ENCODE assay signal across 25 mouse cellular contexts in the genomic region with DNA sequence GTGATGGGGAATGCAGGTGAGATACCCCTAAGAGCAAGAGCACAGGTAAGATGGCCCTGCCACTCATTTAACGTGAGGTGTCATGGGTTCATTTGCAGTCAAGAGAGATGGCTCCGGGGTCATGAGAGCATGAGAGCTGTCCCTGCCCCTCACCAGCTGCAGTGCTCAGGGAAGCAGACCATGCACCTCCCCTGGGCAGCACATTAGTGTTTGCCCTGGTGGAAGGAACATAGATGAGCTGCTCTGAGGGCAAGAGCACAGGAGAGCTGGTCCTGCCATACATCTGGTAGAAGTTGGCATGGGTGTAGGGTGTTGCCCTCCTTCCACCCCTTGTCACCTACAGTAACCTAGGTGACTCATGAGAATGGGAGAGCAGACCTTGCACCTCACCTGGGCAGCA.
A peak's percentile ranks its signal among the peaks of the same experiment; 100 is the strongest.
DNase-seq lines count a peak whose midpoint lies in the region; ATAC-seq and TF ChIP-seq lines count a peak whose summit lies in the region.
"Had no signal": no experiment of that assay in that cellular context is flagged by ENCODE, and none has a peak within 500 bp of the region (broad histone marks: within the 10 kb centered on the region; RNA-seq: fewer than 3 reads in every experiment).

No protein-coding gene starts in this region.

- no peak overlapping the region for H3K27ac ChIP-seq in forebrain, embryonic 11.5 days (ENCODE audit: low read depth, low read length)
- no peak overlapping the region for H3K27ac ChIP-seq in forebrain, postnatal 0 days (ENCODE audit: low read depth, low read length)
- no peak overlapping the region for H3K27ac ChIP-seq in liver, embryonic 14.5 days
- H3K27ac ChIP-seq in liver, postnatal 0 days (ENCODE audit: low read depth), result no peak overlapping the region
- H3K27ac ChIP-seq in midbrain, postnatal 0 days (ENCODE audit: low read depth, low read length), result no peak overlapping the region
- H3K27ac ChIP-seq: hindbrain, embryonic 12.5 days; hindbrain, postnatal 0 days; intestine, embryonic 15.5 days; kidney, postnatal 0 days; liver, embryonic 15.5 days; stomach, embryonic 15.5 days had no signal

- TF ChIP-seq EP300 in liver, embryonic 14.5 days (IDR thresholded peaks at IDR 0.05; ENCODE audit: low read depth), result no peak
- TF ChIP-seq EP300 in liver, postnatal 0 days (IDR thresholded peaks at IDR 0.05; ENCODE audit: low read depth), result no peak

- H3K4me2 ChIP-seq in forebrain, embryonic 11.5 days (ENCODE audit: low read depth, low read length, severe bottlenecking), result no peak overlapping the region
- H3K4me2 ChIP-seq in forebrain, postnatal 0 days (ENCODE audit: low read depth), result no peak overlapping the region
- H3K4me2 ChIP-seq in liver, embryonic 14.5 days (ENCODE audit: low read depth), result no peak overlapping the region
- no peak overlapping the region for H3K4me2 ChIP-seq in liver, postnatal 0 days (ENCODE audit: low read depth, low read length)
- no peak overlapping the region for H3K4me2 ChIP-seq in midbrain, postnatal 0 days (ENCODE audit: low read depth, low read length, poor library complexity, severe bottlenecking)
- H3K4me2 ChIP-seq: heart, embryonic 11.5 days; hindbrain, embryonic 12.5 days; intestine, embryonic 15.5 days; liver, embryonic 15.5 days; stomach, embryonic 15.5 days had no signal

- no peaks in the 10 kb centered on the region for H3K27me3 ChIP-seq in forebrain, embryonic 11.5 days (ENCODE audit: control insufficient read depth, insufficient read depth, low read length)
- H3K27me3 ChIP-seq in forebrain, postnatal 0 days (ENCODE audit: insufficient read depth, low read length), result no peaks in the 10 kb centered on the region
- H3K27me3 ChIP-seq in liver, embryonic 14.5 days (ENCODE audit: control insufficient read depth, insufficient read depth, low read length), result no peaks in the 10 kb centered on the region
- H3K27me3 ChIP-seq in liver, postnatal 0 days (ENCODE audit: insufficient read depth, low read length), result no peaks in the 10 kb centered on the region
- H3K27me3 ChIP-seq in midbrain, postnatal 0 days (ENCODE audit: insufficient read depth, low read length), result no peaks in the 10 kb centered on the region
- H3K27me3 ChIP-seq: hindbrain, embryonic 12.5 days; intestine, embryonic 15.5 days; liver, embryonic 15.5 days; stomach, embryonic 15.5 days had no signal

- TF ChIP-seq CTCF in forebrain, postnatal 0 days (IDR thresholded peaks at IDR 0.05; ENCODE audit: low read depth), result no peak
- no peak for TF ChIP-seq CTCF in liver, embryonic 14.5 days (IDR thresholded peaks at IDR 0.05; ENCODE audit: low read depth)
- no peak for TF ChIP-seq CTCF in liver, postnatal 0 days (IDR thresholded peaks at IDR 0.05; ENCODE audit: low read depth)
- no peak for TF ChIP-seq CTCF in midbrain, postnatal 0 days (IDR thresholded peaks at IDR 0.05)

- 97% methylated on average over 2 of the region's 2 CpGs for WGBS in forebrain, embryonic 11.5 days
- WGBS in forebrain, postnatal 0 days, result 86% methylated on average over 2 of the region's 2 CpGs
- 67% methylated on average over 2 of the region's 2 CpGs for WGBS in liver, embryonic 14.5 days (ENCODE audit: insufficient replicate concordance)
- 75% methylated on average over 2 of the region's 2 CpGs for WGBS in liver, postnatal 0 days (ENCODE audit: insufficient replicate concordance)
- WGBS in midbrain, postnatal 0 days, result 83% methylated on average over 2 of the region's 2 CpGs

- no peak overlapping the region for H3K9ac ChIP-seq in forebrain, embryonic 11.5 days (ENCODE audit: low read length)
- H3K9ac ChIP-seq in forebrain, postnatal 0 days, result no peak overlapping the region
- no peak overlapping the region for H3K9ac ChIP-seq in liver, embryonic 14.5 days (replicated peaks)
- no peak overlapping the region for H3K9ac ChIP-seq in liver, postnatal 0 days (replicated peaks)
- H3K9ac ChIP-seq in midbrain, postnatal 0 days (replicated peaks; ENCODE audit: low read length, poor library complexity, severe bottlenecking), result no peak overlapping the region
- H3K9ac ChIP-seq: hindbrain, embryonic 12.5 days; intestine, embryonic 15.5 days; liver, embryonic 15.5 days; stomach, embryonic 15.5 days had no signal

- H3K36me3 ChIP-seq in forebrain, embryonic 11.5 days (ENCODE audit: control insufficient read depth, insufficient read depth, low read length), result no peaks in the 10 kb centered on the region
- no peaks in the 10 kb centered on the region for H3K36me3 ChIP-seq in forebrain, postnatal 0 days (ENCODE audit: insufficient read depth)
- H3K36me3 ChIP-seq in liver, embryonic 14.5 days (replicated peaks; ENCODE audit: control insufficient read depth, insufficient read depth, low read depth), result no peaks in the 10 kb centered on the region
- H3K36me3 ChIP-seq in liver, postnatal 0 days (replicated peaks; ENCODE audit: insufficient read depth, low read length), result no peaks in the 10 kb centered on the region
- H3K36me3 ChIP-seq in midbrain, postnatal 0 days (ENCODE audit: insufficient read depth, low read length), result no peaks in the 10 kb centered on the region
- H3K36me3 ChIP-seq: G1E; hindbrain, embryonic 12.5 days; intestine, embryonic 15.5 days; liver, embryonic 15.5 days; stomach, embryonic 15.5 days had no signal

- DNase-seq in forebrain, embryonic 11.5 days (ENCODE audit: low spot score), result no peak
- DNase-seq in forebrain, postnatal 0 days, result no peak
- no peak for DNase-seq in liver, embryonic 14.5 days (ENCODE audit: low read depth in 3 of 3, low spot score in 3 of 3)
- no peak for DNase-seq in liver, postnatal 0 days
- DNase-seq in midbrain, postnatal 0 days (ENCODE audit: low spot score), result no peak
- DNase-seq in thymus, postnatal 36 days, result no peak
- DNase-seq: adrenal gland, adult 8-10 months; cerebellum, adult 2 months; cerebellum, postnatal 14 days; gastrocnemius, postnatal 10 days; heart, postnatal 36 days; kidney, adult 2 months; layer of hippocampus, postnatal 36 days; left cerebral cortex, postnatal 4 days; lung, postnatal 4 days had no signal

- ATAC-seq in forebrain, embryonic 11.5 days (replicated peaks; ENCODE audit: low FRiP score), result 0 out of 2 replicates have a peak, but pooled peaks have one; percentile 40
- ATAC-seq in forebrain, postnatal 0 days, result no peak
- 0 out of 2 replicates have a peak, but pooled peaks have one; percentile 11 for ATAC-seq in liver, embryonic 14.5 days (ENCODE audit: insufficient read depth)
- ATAC-seq in liver, postnatal 0 days, result no peak
- 0 out of 2 replicates have a peak, but pooled peaks have one; percentile 18 for ATAC-seq in megakaryocyte, adult 5-6 weeks (ENCODE audit: poor library complexity, severe bottlenecking)
- peak; percentile 44; the same call in 1 of the 2 replicates for ATAC-seq in midbrain, postnatal 0 days (ENCODE audit: low FRiP score)
- ATAC-seq: forebrain, embryonic 16.5 days; hindbrain, postnatal 0 days; intestine, embryonic 15.5 days had no signal

- H3K9me3 ChIP-seq in forebrain, embryonic 11.5 days (ENCODE audit: control insufficient read depth, low read length), result no peaks in the 10 kb centered on the region
- H3K9me3 ChIP-seq in forebrain, postnatal 0 days (ENCODE audit: low read length), result no peaks in the 10 kb centered on the region
- no peaks in the 10 kb centered on the region for H3K9me3 ChIP-seq in liver, embryonic 14.5 days (ENCODE audit: control insufficient read depth, low read length)
- H3K9me3 ChIP-seq in liver, postnatal 0 days (ENCODE audit: low read length), result no peaks in the 10 kb centered on the region
- no peaks in the 10 kb centered on the region for H3K9me3 ChIP-seq in midbrain, postnatal 0 days (ENCODE audit: low read length)
- H3K9me3 ChIP-seq: hindbrain, embryonic 12.5 days; intestine, embryonic 15.5 days; liver, embryonic 15.5 days; stomach, embryonic 15.5 days had no signal

- no peak overlapping the region for H3K4me3 ChIP-seq in forebrain, embryonic 11.5 days (ENCODE audit: low read depth, low read length)
- no peak overlapping the region for H3K4me3 ChIP-seq in forebrain, postnatal 0 days (ENCODE audit: low read depth, low read length)
- no peak overlapping the region for H3K4me3 ChIP-seq in liver, embryonic 14.5 days (ENCODE audit: insufficient read depth in 1 of 2, low read depth in 2 of 2, low read length in 2 of 2)
- no peak overlapping the region for H3K4me3 ChIP-seq in liver, postnatal 0 days (ENCODE audit: low read depth, low read length)
- no peak overlapping the region for H3K4me3 ChIP-seq in midbrain, postnatal 0 days (ENCODE audit: low read depth, low read length)
- H3K4me3 ChIP-seq: hindbrain, embryonic 12.5 days; intestine, embryonic 15.5 days; liver, embryonic 15.5 days; stomach, embryonic 15.5 days had no signal

- no peaks in the 10 kb centered on the region for H3K4me1 ChIP-seq in forebrain, embryonic 11.5 days (replicated peaks; ENCODE audit: control insufficient read depth, insufficient read depth, low read length)
- H3K4me1 ChIP-seq in forebrain, postnatal 0 days (ENCODE audit: insufficient read depth), result no peaks in the 10 kb centered on the region
- no peaks in the 10 kb centered on the region for H3K4me1 ChIP-seq in liver, embryonic 14.5 days (replicated peaks; ENCODE audit: control insufficient read depth in 2 of 2, insufficient read depth in 2 of 2, low read length in 1 of 2)
- H3K4me1 ChIP-seq in liver, postnatal 0 days (ENCODE audit: insufficient read depth), result no peaks in the 10 kb centered on the region
- H3K4me1 ChIP-seq in midbrain, postnatal 0 days (ENCODE audit: insufficient read depth, low read length), result no peaks in the 10 kb centered on the region
- H3K4me1 ChIP-seq: hindbrain, embryonic 12.5 days; intestine, embryonic 15.5 days; liver, embryonic 15.5 days; stomach, embryonic 15.5 days had no signal

Comparison
In these comparisons a context has a peak if more than half of its experiments do, and no peak if none do; other contexts are left out.
1. ATAC-seq: peak in forebrain, embryonic 11.5 days (single experiment), liver, embryonic 14.5 days (single experiment), megakaryocyte, adult 5-6 weeks (single experiment) and midbrain, postnatal 0 days (single experiment); none in forebrain, postnatal 0 days (single experiment) and liver, postnatal 0 days (single experiment).